ENCODE assay signal across 21 mouse cellular contexts in genomic region chr12:80003486-80003885, GRCm38 (mm10).
DNase-seq lines count a peak whose midpoint lies in the region; ATAC-seq and TF ChIP-seq lines count a peak whose summit lies in the region.
"Had no signal": no experiment of that assay in that cellular context is flagged by ENCODE, and none has a peak within 500 bp of the region (broad histone marks: within the 10 kb centered on the region; RNA-seq: fewer than 3 reads in every experiment).

No protein-coding gene starts in this region.

- H3K4me1 ChIP-seq in heart, embryonic 15.5 days (replicated peaks): peaks cover 48% of the 10 kb centered on the region
- peaks cover 25% of the 10 kb centered on the region for H3K4me1 ChIP-seq in midbrain, embryonic 10.5 days
- 0 out of 2 replicates have a peak, but pooled peaks cover 2% of the 10 kb centered on the region for H3K4me1 ChIP-seq in midbrain, embryonic 13.5 days (replicated peaks)

- no peak for TF ChIP-seq CTCF in gastrocnemius, adult 2 months (IDR thresholded peaks at IDR 0.05)
- TF ChIP-seq CTCF in left cerebral cortex, adult 2 months (IDR thresholded peaks at IDR 0.05): no peak

- peak overlapping the region; percentile 75 for H3K27ac ChIP-seq in gastrocnemius, adult 2 months
- H3K27ac ChIP-seq in heart, embryonic 15.5 days: 0 out of 2 replicates have a peak overlapping the region, but pooled peaks have one; percentile 77
- H3K27ac ChIP-seq in midbrain, embryonic 10.5 days (replicated peaks): peak overlapping the region; percentile 46; the same call in 1 of the 2 replicates
- no peak overlapping the region for H3K27ac ChIP-seq in midbrain, embryonic 13.5 days
- no peak overlapping the region for H3K27ac ChIP-seq in left cerebral cortex, adult 2 months

- peak; percentile 72 for DNase-seq in gastrocnemius, adult 2 months
- DNase-seq in gastrocnemius, postnatal 10 days: no peak
- no peak for DNase-seq in heart, postnatal 14 days
- no peak for DNase-seq in midbrain, embryonic 10.5 days (ENCODE audit: low spot score)
- DNase-seq in left cerebral cortex, adult 2 months (ENCODE audit: extremely low spot score in 1 of 2, low spot score in 2 of 2): no peak
- DNase-seq: adrenal gland, postnatal 36 days; forebrain, postnatal 0 days; kidney, postnatal 36 days; lung, postnatal 4 days; right cerebral cortex, adult 18-20 months; right cerebral cortex, postnatal 4 days; thymus, postnatal 14 days had no signal

- ATAC-seq in heart, embryonic 15.5 days (replicated peaks; ENCODE audit: insufficient number of reproducible peaks, insufficient read depth, low FRiP score, low read depth): no peak
- ATAC-seq in midbrain, embryonic 13.5 days: no peak
- ATAC-seq: forebrain, postnatal 0 days; intestine, postnatal 0 days; Patski had no signal

- H3K9ac ChIP-seq in heart, embryonic 15.5 days: no peak overlapping the region
- H3K9ac ChIP-seq in midbrain, embryonic 13.5 days (replicated peaks): no peak overlapping the region
- H3K9ac ChIP-seq: embryonic facial prominence, embryonic 12.5 days; forebrain, postnatal 0 days; heart, embryonic 12.5 days; kidney, embryonic 15.5 days; neural tube, embryonic 15.5 days had no signal

- no peak overlapping the region for H3K4me3 ChIP-seq in gastrocnemius, adult 2 months
- no peak overlapping the region for H3K4me3 ChIP-seq in heart, embryonic 15.5 days
- H3K4me3 ChIP-seq in midbrain, embryonic 10.5 days: no peak overlapping the region
- no peak overlapping the region for H3K4me3 ChIP-seq in midbrain, embryonic 13.5 days (replicated peaks)
- no peak overlapping the region for H3K4me3 ChIP-seq in left cerebral cortex, adult 2 months
- H3K4me3 ChIP-seq: embryonic facial prominence, embryonic 12.5 days; heart, embryonic 12.5 days; kidney, embryonic 15.5 days; neural tube, embryonic 15.5 days had no signal

- H3K36me3 ChIP-seq in heart, embryonic 15.5 days: no peaks in the 10 kb centered on the region
- no peaks in the 10 kb centered on the region for H3K36me3 ChIP-seq in midbrain, embryonic 10.5 days
- no peaks in the 10 kb centered on the region for H3K36me3 ChIP-seq in midbrain, embryonic 13.5 days
- H3K36me3 ChIP-seq: embryonic facial prominence, embryonic 12.5 days; G1E; heart, embryonic 12.5 days; kidney, embryonic 15.5 days; neural tube, embryonic 15.5 days had no signal

- 90% methylated on average over 12 of the region's 12 CpGs for WGBS in heart, embryonic 15.5 days
- 90% methylated on average over 12 of the region's 12 CpGs for WGBS in midbrain, embryonic 10.5 days
- 89% methylated on average over 12 of the region's 12 CpGs for WGBS in midbrain, embryonic 13.5 days

- no peaks in the 10 kb centered on the region for H3K9me3 ChIP-seq in heart, embryonic 15.5 days (replicated peaks)
- no peaks in the 10 kb centered on the region for H3K9me3 ChIP-seq in midbrain, embryonic 10.5 days (replicated peaks)
- no peaks in the 10 kb centered on the region for H3K9me3 ChIP-seq in midbrain, embryonic 13.5 days
- H3K9me3 ChIP-seq: embryonic facial prominence, embryonic 12.5 days; G1E; heart, embryonic 12.5 days; kidney, embryonic 15.5 days; neural tube, embryonic 15.5 days had no signal

- no peaks in the 10 kb centered on the region for H3K27me3 ChIP-seq in heart, embryonic 15.5 days
- no peaks in the 10 kb centered on the region for H3K27me3 ChIP-seq in midbrain, embryonic 10.5 days (ENCODE audit: low read depth, poor library complexity, severe bottlenecking)
- H3K27me3 ChIP-seq in midbrain, embryonic 13.5 days: no peaks in the 10 kb centered on the region
- H3K27me3 ChIP-seq: embryonic facial prominence, embryonic 12.5 days; heart, embryonic 12.5 days; kidney, embryonic 15.5 days; neural tube, embryonic 15.5 days; Patski had no signal

- H3K4me2 ChIP-seq in heart, embryonic 15.5 days: no peak overlapping the region
- H3K4me2 ChIP-seq in midbrain, embryonic 13.5 days (replicated peaks): no peak overlapping the region
- H3K4me2 ChIP-seq: embryonic facial prominence, embryonic 12.5 days; heart, embryonic 12.5 days; kidney, embryonic 15.5 days; neural tube, embryonic 15.5 days had no signal

- intact Hi-C loops in gastrocnemius, adult 2 months (cut with DNase I): no loop called here
- intact Hi-C loops in heart, postnatal 14 days (cut with DNase I): no loop called here
- intact Hi-C loops in left cerebral cortex, adult 2 months (cut with DNase I): no loop called here

Comparison
In these comparisons a context has a peak if more than half of its experiments do, and no peak if none do; other contexts are left out.
1. H3K27ac ChIP-seq: peak in gastrocnemius, adult 2 months (single experiment), heart, embryonic 15.5 days (single experiment) and midbrain, embryonic 10.5 days (single experiment); none in midbrain, embryonic 13.5 days (single experiment) and left cerebral cortex, adult 2 months (single experiment).